In the genomic region with DNA sequence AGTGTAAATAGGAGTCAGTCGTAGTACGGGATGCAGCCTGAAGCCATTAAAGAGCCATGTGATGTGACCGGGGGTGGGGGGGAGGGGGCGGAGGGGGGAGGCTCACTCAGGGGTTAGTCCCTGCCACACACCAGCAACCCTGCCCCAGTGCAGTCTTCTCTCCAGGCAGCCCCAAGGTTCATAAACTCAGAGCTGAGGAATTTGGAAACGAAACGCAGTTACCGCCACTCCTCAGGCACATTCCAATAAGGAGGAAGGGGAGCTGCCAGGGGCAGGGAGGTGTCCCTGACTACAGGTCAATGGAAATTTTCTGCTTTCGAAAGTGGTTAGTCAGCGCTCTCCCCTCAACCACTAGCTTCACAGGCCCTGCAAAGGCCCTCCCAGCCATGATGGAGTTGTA, we compare ENCODE assay signal across 10 mouse cellular contexts.
DNase-seq lines count a peak whose midpoint lies in the region; ATAC-seq and TF ChIP-seq lines count a peak whose summit lies in the region.
"Had no signal": no experiment of that assay in that cellular context is flagged by ENCODE, and none has a peak within 500 bp of the region (broad histone marks: within the 10 kb centered on the region; RNA-seq: fewer than 3 reads in every experiment).

No protein-coding gene starts in this region.

- TF ChIP-seq POLR2A in lung, adult 2 months (IDR thresholded peaks at IDR 0.05; ENCODE audit: borderline replicate concordance, extremely low read depth, low read depth, low read length): no peak
- no peak for TF ChIP-seq POLR2A in thymus, adult 2 months (IDR thresholded peaks at IDR 0.05; ENCODE audit: control insufficient read depth, extremely low read depth, insufficient read depth, low read length, poor library complexity)

- no peak for TF ChIP-seq CTCF in lung, postnatal 0 days (IDR thresholded peaks at IDR 0.05)
- TF ChIP-seq CTCF in lung, adult 2 months (IDR thresholded peaks at IDR 0.05; ENCODE audit: insufficient read depth, low read length): no peak
- TF ChIP-seq CTCF in thymus, adult 2 months (IDR thresholded peaks at IDR 0.05; ENCODE audit: borderline replicate concordance, control insufficient read depth, extremely low read depth, insufficient read depth, low read length, poor library complexity): no peak

- no peaks in the 10 kb centered on the region; the same call in 1 of the 2 replicates for H3K4me1 ChIP-seq in lung, postnatal 0 days (ENCODE audit: insufficient read depth, low read depth, low read length)
- H3K4me1 ChIP-seq in lung, adult 2 months (ENCODE audit: control insufficient read depth, insufficient read depth, low read length): peaks cover 6% of the 10 kb centered on the region; the same call in 1 of the 2 replicates
- peaks cover 2% of the 10 kb centered on the region; the same call in 1 of the 2 replicates for H3K4me1 ChIP-seq in thymus, adult 2 months (replicated peaks; ENCODE audit: control insufficient read depth, insufficient read depth, low read length)

- H3K4me3 ChIP-seq in lung, postnatal 0 days (ENCODE audit: low read depth, low read length): no peak overlapping the region
- no peak overlapping the region for H3K4me3 ChIP-seq in lung, adult 2 months (replicated peaks; ENCODE audit: extremely low read depth, low read depth, low read length)
- no peak overlapping the region for H3K4me3 ChIP-seq in thymus, adult 2 months (ENCODE audit: control insufficient read depth, insufficient read depth, low read length)

- no peak for TF ChIP-seq EP300 in lung, postnatal 0 days (IDR thresholded peaks at IDR 0.05)

- DNase-seq in lung, postnatal 0 days (ENCODE audit: low spot score): peak; percentile 63
- no peak for DNase-seq in lung, adult 2 months
- peak; percentile 79 for DNase-seq in adrenal gland, postnatal 14 days
- DNase-seq in kidney, adult 11 months: peak; percentile 73
- DNase-seq in mesoderm, embryonic 11.5 days (ENCODE audit: low read depth, low spot score): peak; percentile 67
- DNase-seq in thymus, adult 2 months: no peak
- no peak for DNase-seq in spleen, adult 18-20 months
- DNase-seq: cerebellum, postnatal 10 days; heart, postnatal 10 days had no signal

- no peak overlapping the region for H3K4me2 ChIP-seq in lung, postnatal 0 days (replicated peaks; ENCODE audit: low read depth, low read length)

- peak; percentile 44; the same call in 1 of the 2 replicates for ATAC-seq in lung, postnatal 0 days
- ATAC-seq in frontal cortex, adult (ENCODE audit: low TSS enrichment): no peak

- 44% methylated on average over 7 of the region's 9 CpGs for WGBS in lung, postnatal 0 days
- WGBS in lung, adult 2 months: 63% methylated on average over 9 of the region's 9 CpGs
- 95% methylated on average over 9 of the region's 9 CpGs for WGBS in thymus, adult 2 months

- H3K36me3 ChIP-seq in lung, postnatal 0 days (ENCODE audit: insufficient read depth, low read length): no peaks in the 10 kb centered on the region
- H3K36me3 ChIP-seq in thymus, adult 2 months (ENCODE audit: control insufficient read depth, insufficient read depth, low read length): no peaks in the 10 kb centered on the region

- H3K27me3 ChIP-seq in lung, postnatal 0 days (replicated peaks; ENCODE audit: insufficient read depth, low read length): no peaks in the 10 kb centered on the region
- no peaks in the 10 kb centered on the region for H3K27me3 ChIP-seq in thymus, adult 2 months (ENCODE audit: control insufficient read depth, insufficient read depth, low read length)

- H3K9me3 ChIP-seq in lung, postnatal 0 days (ENCODE audit: low read length): no peaks in the 10 kb centered on the region

- H3K27ac ChIP-seq in lung, postnatal 0 days (ENCODE audit: low read length): no peak overlapping the region
- H3K27ac ChIP-seq in thymus, adult 2 months (ENCODE audit: control insufficient read depth, insufficient read depth, low read length): no peak overlapping the region

- no peak overlapping the region for H3K9ac ChIP-seq in lung, postnatal 0 days (replicated peaks; ENCODE audit: low read depth)

Comparison
In these comparisons a context has a peak if more than half of its experiments do, and no peak if none do; other contexts are left out.
1. DNase-seq: peak in lung, postnatal 0 days (single experiment), adrenal gland, postnatal 14 days (single experiment), kidney, adult 11 months (single experiment) and mesoderm, embryonic 11.5 days (single experiment); none in lung, adult 2 months (single experiment), thymus, adult 2 months (single experiment) and spleen, adult 18-20 months (0 of 2).